Mouse (Mus musculus) hindbrain, embryonic 12.5 days (tissue): ENCODE data around the gene Bicd2. TPM values are rescaled to one million over a fixed set of nuclear protein-coding genes. Genes with fewer than 3 reads are reported as not detected.

Experiments used
- ATAC-seq: fragments of 200-750 bp; cut with Nextera tagmentation; 2 replicates; pipeline ENCODE4 v1.8.0; 2017; ENCODE audit warnings: moderate TSS enrichment; ENCODE audit not compliant: low FRiP score
- H3K27ac ChIP-seq: fragments of 300-500 bp; sonication (generic); 2 replicates; pipeline ENCODE4 v1.5.1; 2016; ENCODE audit warnings: mild to moderate bottlenecking
- H3K27me3 ChIP-seq: fragments of 300-500 bp; sonication (generic); 2 replicates; pipeline ENCODE4 v1.6.1; 2016; ENCODE audit warnings: mild to moderate bottlenecking
- H3K36me3 ChIP-seq: fragments of 300-500 bp; sonication (generic); 2 replicates; pipeline ENCODE4 v1.6.1; 2016; ENCODE audit warnings: mild to moderate bottlenecking
- H3K4me1 ChIP-seq: fragments of 300-500 bp; sonication (generic); 2 replicates; pipeline ENCODE4 v1.6.1; 2016
- H3K4me2 ChIP-seq: fragments of 300-500 bp; sonication (generic); replicated peaks from 2 replicates; pipeline ENCODE4 v1.6.1; 2016; ENCODE audit warnings: mild to moderate bottlenecking
- H3K4me3 ChIP-seq: fragments of 300-500 bp; sonication (generic); 2 replicates; pipeline ENCODE4 v1.5.1; 2016; ENCODE audit warnings: mild to moderate bottlenecking
- H3K9ac ChIP-seq: fragments of 300-500 bp; sonication (generic); 2 replicates; pipeline ENCODE4 v1.6.1; 2016; ENCODE audit warnings: mild to moderate bottlenecking, moderate library complexity
- H3K9me3 ChIP-seq: fragments of 300-500 bp; sonication (generic); replicated peaks from 2 replicates; pipeline ENCODE4 v1.6.1; 2016; ENCODE audit warnings: mild to moderate bottlenecking
- WGBS: fragments of 180-500 bp; shearing (Covaris S2); methylation state at CpG from one replicate; pipeline ENCODE4 v1.1.7; 2016; 5-methylcytosine and 5-hydroxymethylcytosine counted together
- polyA plus RNA-seq: library from polyadenylated mRNA; unstranded; fragments of >200 nt; fragmentation: Nextera tagmentation; extraction: Ambion mirVana; gene quantifications from 2 replicates; pipeline ENCODE4 v1.2.1, GENCODE M21; 2016

The Bicd2 gene
- polyA plus RNA-seq, 1 experiment from 2014 or later: 40.7 TPM

DNA sequence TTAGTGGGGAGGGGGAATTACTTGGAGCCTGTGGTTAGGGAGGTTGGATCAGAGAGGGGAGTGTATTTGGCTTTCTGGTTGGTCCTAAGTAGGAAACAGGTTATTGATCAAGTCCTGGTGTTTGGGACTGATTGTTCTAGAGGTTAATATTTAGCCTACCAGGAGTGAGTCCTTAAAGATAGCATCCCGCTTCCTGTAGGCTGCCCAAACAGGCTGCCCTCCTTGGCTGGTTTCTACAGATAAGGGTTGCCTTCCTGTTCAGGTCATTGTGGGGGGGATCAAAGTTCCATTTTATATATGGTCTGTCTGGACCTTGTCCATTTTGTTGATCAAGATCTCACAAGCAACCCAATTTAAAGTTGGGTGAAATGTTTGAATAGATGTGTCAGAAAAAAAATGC, 52.2 kb downstream of the Bicd2 start:
- ATAC-seq: no peak
- 83% methylated on average over 1 of the region's 1 CpGs for WGBS
- no peak overlapping the region for H3K4me3 ChIP-seq
- no peak overlapping the region for H3K9ac ChIP-seq
- no peak overlapping the region for H3K27ac ChIP-seq
- no peaks in the 10 kb centered on the region for H3K27me3 ChIP-seq
- H3K36me3 ChIP-seq: peaks cover 8% of the 10 kb centered on the region
- no peak overlapping the region for H3K4me2 ChIP-seq
- no peaks in the 10 kb centered on the region for H3K4me1 ChIP-seq
- H3K9me3 ChIP-seq: no peaks in the 10 kb centered on the region

- no peak overlapping the region for H3K4me2 ChIP-seq
- no peaks in the 10 kb centered on the region for H3K9me3 ChIP-seq
- H3K4me3 ChIP-seq: no peak overlapping the region
- WGBS: 92% methylated on average over 3 of the region's 3 CpGs
- H3K9ac ChIP-seq: no peak overlapping the region
- H3K27ac ChIP-seq: no peak overlapping the region
- no peaks in the 10 kb centered on the region for H3K27me3 ChIP-seq
- H3K4me1 ChIP-seq: no peaks in the 10 kb centered on the region
- H3K36me3 ChIP-seq: peaks cover 3% of the 10 kb centered on the region; the same call in 1 of the 2 replicates
- ATAC-seq: no peak
Measured at GRCm38 (mm10) chr13:49394886-49395447, 53.6 kb downstream of the Bicd2 start.

GRCm38 (mm10) chr13:49396798-49397197, 55.4 kb downstream of the Bicd2 start:
- WGBS: 76% methylated on average over 1 of the region's 1 CpGs
- Histone ChIP-seq H3K4me1 (no peaks in the 10 kb centered on the region), H3K9ac (no peak overlapping the region), H3K4me2 (no peak overlapping the region), H3K9me3 (no peaks in the 10 kb centered on the region), H3K36me3 (no peaks in the 10 kb centered on the region), H3K27ac (no peak overlapping the region), H3K27me3 (no peaks in the 10 kb centered on the region), H3K4me3 (no peak overlapping the region)
- ATAC-seq: no peak

- H3K27me3 ChIP-seq: no peaks in the 10 kb centered on the region
- WGBS: 87% methylated on average over 8 of the region's 8 CpGs
- H3K27ac ChIP-seq: no peak overlapping the region
- H3K36me3 ChIP-seq: no peaks in the 10 kb centered on the region
- no peak overlapping the region for H3K4me2 ChIP-seq
- H3K9ac ChIP-seq: no peak overlapping the region
- H3K9me3 ChIP-seq: no peaks in the 10 kb centered on the region
- no peak for ATAC-seq
- H3K4me3 ChIP-seq: no peak overlapping the region
- no peaks in the 10 kb centered on the region for H3K4me1 ChIP-seq
Measured at GRCm38 (mm10) chr13:49398191-49398590, 56.8 kb downstream of the Bicd2 start.

- Histone ChIP-seq H3K4me2 (no peak overlapping the region), H3K4me3 (no peak overlapping the region), H3K9ac (no peak overlapping the region), H3K27ac (no peak overlapping the region), H3K4me1 (no peaks in the 10 kb centered on the region), H3K9me3 (no peaks in the 10 kb centered on the region), H3K27me3 (no peaks in the 10 kb centered on the region), H3K36me3 (no peaks in the 10 kb centered on the region)
- peak; percentile 32; the same call in 1 of the 2 replicates for ATAC-seq
- 56% methylated on average over 6 of the region's 6 CpGs for WGBS
Measured at GRCm38 (mm10) chr13:49400139-49400538, 58.8 kb downstream of the Bicd2 start.

DNA sequence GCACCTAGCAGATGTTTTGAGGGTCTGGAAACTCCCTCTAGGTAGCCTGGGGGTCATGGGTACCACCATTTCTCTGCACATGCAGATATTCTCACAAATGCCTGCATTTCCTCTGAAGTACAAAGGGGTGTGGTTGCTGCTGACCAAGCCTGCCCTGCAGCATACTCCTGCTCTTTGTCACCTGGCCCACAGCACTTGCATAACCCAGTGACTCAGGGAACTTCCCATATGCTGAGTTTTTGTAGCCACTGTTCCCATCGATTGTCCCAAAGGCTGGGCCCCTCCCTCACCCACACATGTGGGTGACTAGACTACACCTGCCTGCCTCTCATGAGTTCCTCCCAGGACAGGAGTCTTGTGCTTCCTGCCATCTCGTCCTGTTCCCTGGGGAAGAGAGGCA, 61.2 kb downstream of the Bicd2 start:
- no peak overlapping the region for H3K9ac ChIP-seq
- H3K27ac ChIP-seq: no peak overlapping the region
- no peaks in the 10 kb centered on the region for H3K27me3 ChIP-seq
- H3K9me3 ChIP-seq: no peaks in the 10 kb centered on the region
- no peaks in the 10 kb centered on the region for H3K4me1 ChIP-seq
- no peak overlapping the region for H3K4me2 ChIP-seq
- no peak overlapping the region for H3K4me3 ChIP-seq
- H3K36me3 ChIP-seq: no peaks in the 10 kb centered on the region
- ATAC-seq: no peak
- WGBS: 82% methylated on average over 2 of the region's 2 CpGs

- no peak overlapping the region for H3K4me3 ChIP-seq
- ATAC-seq: no peak
- no peaks in the 10 kb centered on the region for H3K36me3 ChIP-seq
- H3K9me3 ChIP-seq: no peaks in the 10 kb centered on the region
- no peaks in the 10 kb centered on the region for H3K4me1 ChIP-seq
- H3K27me3 ChIP-seq: no peaks in the 10 kb centered on the region
- H3K9ac ChIP-seq: no peak overlapping the region
- H3K27ac ChIP-seq: no peak overlapping the region
- no peak overlapping the region for H3K4me2 ChIP-seq
Measured at GRCm38 (mm10) chr13:49407795-49408194, 66.4 kb downstream of the Bicd2 start.

DNA sequence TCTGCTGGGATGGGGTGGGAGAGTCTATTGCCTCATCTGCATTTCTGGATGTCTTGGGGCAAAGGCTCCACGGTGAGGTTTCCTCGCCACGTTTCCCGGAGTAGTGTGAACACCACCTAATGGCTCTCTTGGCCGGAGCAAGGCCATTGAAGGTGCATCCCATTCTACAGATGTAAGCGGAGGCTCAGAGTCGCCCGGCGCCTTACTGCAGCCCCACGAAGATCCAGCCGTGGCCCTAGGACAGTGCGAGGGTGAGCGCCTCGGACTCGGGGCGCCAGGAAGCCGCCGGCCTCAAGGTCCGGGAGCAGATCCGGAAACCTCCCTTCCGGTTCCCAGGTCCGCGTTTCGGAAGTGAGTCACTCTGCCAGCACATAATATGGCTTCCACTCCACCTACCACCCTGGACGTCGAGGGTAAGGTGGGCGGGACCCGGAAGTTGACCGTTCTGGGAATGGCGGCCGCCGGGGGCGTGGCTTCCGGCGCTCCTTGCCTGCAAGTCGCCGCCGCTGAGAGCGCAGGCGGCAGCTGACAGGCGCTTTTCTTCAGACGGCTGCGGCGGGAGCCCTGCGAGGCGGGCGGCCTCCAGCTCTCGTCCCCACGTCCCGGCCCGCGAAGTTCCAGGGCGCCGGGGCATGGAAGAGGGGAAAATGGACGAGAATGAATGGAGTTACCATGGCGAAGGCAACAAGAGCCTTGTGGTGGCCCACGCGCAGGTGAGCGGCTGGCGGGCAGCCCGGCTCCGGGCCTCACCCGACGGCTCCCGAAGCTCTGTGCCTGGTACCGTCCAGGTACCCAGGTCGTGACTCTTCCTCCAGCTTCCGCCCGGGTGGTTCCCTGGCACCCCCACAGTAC, 79.6 kb downstream of the Bicd2 start, which contains the start of gene Ippk:
Gene Ippk (plus strand): TSS at position 496 of the 852 bp plus-strand sequence.
- H3K4me3 ChIP-seq: peak within 1 kb of the TSS; percentile 90
- H3K9me3 ChIP-seq: no peaks in the 10 kb centered on the region
- H3K9ac ChIP-seq: peak within 1 kb of the TSS; percentile 90
- peak within 1 kb of the TSS; percentile 84 for H3K27ac ChIP-seq
- peak within 1 kb of the TSS; percentile 97 for H3K4me2 ChIP-seq
- peaks cover 27% of the 10 kb centered on the region for H3K4me1 ChIP-seq
- peak; percentile 99 for ATAC-seq
- H3K36me3 ChIP-seq: no peaks in the 10 kb centered on the region
- WGBS: under 1% methylated on average over 68 of the region's 69 CpGs
- no peaks in the 10 kb centered on the region for H3K27me3 ChIP-seq

GRCm38 (mm10) chr13:49421606-49421917, 80.2 kb downstream of the Bicd2 start:
- Histone ChIP-seq H3K9me3 (no peaks in the 10 kb centered on the region), H3K27me3 (no peaks in the 10 kb centered on the region), H3K4me2 (peak overlapping the region; percentile 97), H3K4me1 (peaks cover 28% of the 10 kb centered on the region), H3K9ac (peak overlapping the region; percentile 90), H3K27ac (peak overlapping the region; percentile 82), H3K4me3 (peak overlapping the region; percentile 90), H3K36me3 (no peaks in the 10 kb centered on the region)
- under 1% methylated on average over 15 of the region's 15 CpGs for WGBS
- no peak; the same call in 1 of the 2 replicates for ATAC-seq

DNA sequence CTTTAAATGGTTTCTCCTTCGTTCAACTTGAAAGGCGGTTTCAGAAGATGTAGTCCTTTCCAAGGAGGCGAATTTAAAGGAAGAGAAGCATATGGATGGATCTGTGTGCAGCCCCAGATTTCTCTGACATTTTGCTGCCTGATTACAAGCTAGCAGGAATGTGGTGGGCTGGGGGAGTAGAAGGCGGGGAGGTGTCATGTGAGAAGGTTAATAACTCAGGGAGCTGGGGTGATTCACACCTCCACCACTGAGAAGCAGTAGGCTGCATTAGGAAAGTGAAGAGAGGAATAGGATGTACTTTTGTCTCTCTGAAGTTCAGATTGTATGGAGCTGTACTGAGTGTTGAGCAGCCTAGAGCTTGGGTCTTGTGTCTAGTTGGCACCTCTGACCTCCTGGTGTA, 80.6 kb downstream of the Bicd2 start:
- Histone ChIP-seq H3K27me3 (no peaks in the 10 kb centered on the region), H3K9ac (peak overlapping the region; percentile 90), H3K4me2 (peak overlapping the region; percentile 97), H3K36me3 (no peaks in the 10 kb centered on the region), H3K4me3 (peak overlapping the region; percentile 90), H3K9me3 (no peaks in the 10 kb centered on the region), H3K4me1 (peaks cover 28% of the 10 kb centered on the region), H3K27ac (no peak overlapping the region)
- ATAC-seq: no peak
- WGBS: 33% methylated on average over 4 of the region's 4 CpGs

DNA sequence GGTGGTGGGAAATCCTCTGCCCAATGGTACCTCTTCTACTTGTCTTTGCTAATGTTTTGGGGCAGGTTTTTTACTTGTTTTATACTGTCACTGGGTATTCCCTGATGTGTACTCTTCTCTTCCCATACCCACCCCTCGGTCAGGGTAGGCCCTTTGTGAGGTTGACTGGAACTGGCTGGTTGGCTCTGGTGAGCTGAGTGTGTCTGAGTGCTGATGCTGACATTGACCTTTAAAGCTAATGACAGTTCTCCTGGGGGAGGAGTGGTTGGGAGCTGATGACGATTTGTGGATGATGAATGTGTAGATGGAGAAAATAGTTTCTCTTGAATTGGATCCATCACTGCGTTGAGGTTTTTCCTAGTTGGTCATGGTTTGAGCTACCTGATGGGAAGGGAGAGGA, 85.4 kb downstream of the Bicd2 start:
- H3K9me3 ChIP-seq: no peaks in the 10 kb centered on the region
- no peak overlapping the region for H3K27ac ChIP-seq
- H3K4me1 ChIP-seq: peaks cover 31% of the 10 kb centered on the region
- H3K36me3 ChIP-seq: no peaks in the 10 kb centered on the region
- no peak for ATAC-seq
- H3K4me3 ChIP-seq: no peak overlapping the region
- H3K4me2 ChIP-seq: no peak overlapping the region
- WGBS: 98% methylated on average over 3 of the region's 3 CpGs
- H3K9ac ChIP-seq: no peak overlapping the region
- no peaks in the 10 kb centered on the region for H3K27me3 ChIP-seq

GRCm38 (mm10) chr13:49428042-49428675, 86.8 kb downstream of the Bicd2 start:
- H3K4me3 ChIP-seq: no peak overlapping the region
- H3K9me3 ChIP-seq: no peaks in the 10 kb centered on the region
- no peaks in the 10 kb centered on the region for H3K27me3 ChIP-seq
- no peak overlapping the region for H3K27ac ChIP-seq
- peaks cover 10% of the 10 kb centered on the region; the same call in 1 of the 2 replicates for H3K36me3 ChIP-seq
- WGBS: 92% methylated on average over 1 of the region's 1 CpGs
- peaks cover 17% of the 10 kb centered on the region for H3K4me1 ChIP-seq
- no peak overlapping the region for H3K4me2 ChIP-seq
- no peak for ATAC-seq
- H3K9ac ChIP-seq: no peak overlapping the region
